Mouse (Mus musculus) layer of hippocampus, postnatal 25 days (tissue): ENCODE measurements around the gene Itpkc. TPM values are rescaled to one million over a fixed set of nuclear protein-coding genes. Genes with fewer than 3 reads are reported as not detected.

Experiments used
- DNase-seq, 2 experiments: peaks; one replicate each; pipeline ENCODE4 v3.0.0; 2022; ENCODE audit warnings: mixed read lengths in 2 of 2, low spot score in 1 of 2; ENCODE audit errors: extremely low spot score in 1 of 2
- microRNA-seq, 2 experiments: library from miRNA; unstranded; fragments of <30 nt; microRNA quantifications; one replicate each; pipeline ENCODE4 v1.2.0; 2021
- total RNA-seq, 2 experiments: library from RNA; stranded (reverse); gene quantifications; 2 replicates each; pipeline ENCODE4 v1.2.3; 2021

The Itpkc gene
- total RNA-seq, 2 experiments from 2014 or later = 7.2 to 8.3 TPM

GRCm38 (mm10) chr7:27166614-27167474 is 61.6 kb downstream of the Itpkc start, which contains the start of gene Egln2:
Gene Egln2 (minus strand): TSS chr7:27166802.
- DNase-seq = peak; percentile 94 to 96

GRCm38 (mm10) chr7:27166229-27166613 is 62.2 kb downstream of the Itpkc start:
- peak in 1 of 2 experiments; percentile 63 for DNase-seq

- DNase-seq = no peak
Observed at GRCm38 (mm10) chr7:27165696-27166095, 62.8 kb downstream of the Itpkc start.

GRCm38 (mm10) chr7:27165007-27165655 is 63.3 kb downstream of the Itpkc start:
- DNase-seq = no peak

GRCm38 (mm10) chr7:27164112-27164947 is 64.1 kb downstream of the Itpkc start:
- peak in 1 of 2 experiments; percentile 17 for DNase-seq

- DNase-seq = no peak
Observed at GRCm38 (mm10) chr7:27163450-27163805, 65.0 kb downstream of the Itpkc start.

- no peak for DNase-seq
Observed at GRCm38 (mm10) chr7:27162780-27163449, 65.5 kb downstream of the Itpkc start.

GRCm38 (mm10) chr7:27161744-27162143 is 66.7 kb downstream of the Itpkc start:
- DNase-seq = no peak

GRCm38 (mm10) chr7:27160921-27161320 is 67.5 kb downstream of the Itpkc start:
- DNase-seq = no peak

- DNase-seq = peak; percentile 79 to 82
Observed at GRCm38 (mm10) chr7:27159882-27160281, 68.6 kb downstream of the Itpkc start.

- DNase-seq = no peak
Observed at GRCm38 (mm10) chr7:27159256-27159655, 69.2 kb downstream of the Itpkc start.

- DNase-seq = no peak
Observed at GRCm38 (mm10) chr7:27158171-27158570, 70.3 kb downstream of the Itpkc start.

Small RNAs within 50 kb of the gene (microRNA-seq; reads per million reads assigned to microRNA genes)
- gene Mir1191 (0 to 0.20 reads per million in 2 experiments), gene Mir3101 (0 to 1.8 reads per million in 2 experiments)

Other genes starting within 250 kb of the Itpkc start
- not detected for gene Cyp2a12, start 199.6 kb downstream of the Itpkc start, total RNA-seq
- under 1 TPM in 1 of 2 experiments, not detected in 1; 0.20 TPM for gene Cyp2f2, start 108.8 kb downstream of the Itpkc start, total RNA-seq
- not detected for gene Cyp2t4, start 74.9 kb downstream of the Itpkc start, total RNA-seq
- 10 to 100 TPM; 91.6 to 99.5 TPM for gene Egln2, start 61.9 kb downstream of the Itpkc start, total RNA-seq
- gene Rab4b, start 49.8 kb downstream of the Itpkc start, total RNA-seq = 10 to 100 TPM; 89.6 to 92.5 TPM
- not detected for gene Gm21983, start 47.6 kb downstream of the Itpkc start, total RNA-seq
- gene Mia, start 47.5 kb downstream of the Itpkc start, total RNA-seq = 1 to 10 TPM; 2.3 to 2.4 TPM
- 10 to 100 TPM; 22.4 to 25.9 TPM for gene BC024978, start 32.9 kb downstream of the Itpkc start, total RNA-seq
- gene Snrpa, start 32.4 kb downstream of the Itpkc start, total RNA-seq = 10 to 100 TPM; 83.1 to 89.2 TPM
- 10 to 100 TPM; 33.8 to 36.0 TPM for gene Coq8b, start 4.4 kb upstream of the Itpkc start, total RNA-seq
- gene Numbl, start 29.8 kb upstream of the Itpkc start, total RNA-seq = 100 to 1,000 TPM; 147 to 149 TPM
- gene Ltbp4, start 109.0 kb upstream of the Itpkc start, total RNA-seq = 10 to 100 TPM; 47.2 to 61.7 TPM
- gene Shkbp1, start 127.4 kb upstream of the Itpkc start, total RNA-seq = 10 to 100 TPM; 19.7 to 30.4 TPM
- gene Gm20479, start 128.8 kb upstream of the Itpkc start, total RNA-seq = not detected
- gene Sptbn4, start 219.0 kb upstream of the Itpkc start, total RNA-seq = 100 to 1,000 TPM; 121 to 142 TPM
- gene Blvrb, start 219.3 kb upstream of the Itpkc start, total RNA-seq = 10 to 100 TPM; 16.1 to 22.6 TPM
- gene Sertad3, start 245.1 kb upstream of the Itpkc start, total RNA-seq = 1 to 10 TPM; 3.3 to 3.9 TPM